In genomic region chr8:9977573-9978314, GRCm38 (mm10) we compare ENCODE assay signal across 7 mouse cellular contexts. TPM values are rescaled to one million over a fixed set of nuclear protein-coding genes. Genes with fewer than 3 reads are reported as not detected.
A peak's percentile ranks its signal among the peaks of the same experiment; 100 is the strongest.
DNase-seq lines count a peak whose midpoint lies in the region; ATAC-seq lines count a peak whose summit lies in the region.

Gene Lig4, minus strand, starts transcription at chr8:9977686.
Gene Abhd13, plus strand, starts transcription at chr8:9977707.

- H3K4me1 ChIP-seq in intestine, embryonic 16.5 days (ENCODE audit: control insufficient read depth, insufficient read depth, low read length), result peaks cover 23% of the 10 kb centered on the region
- peaks cover 19% of the 10 kb centered on the region for H3K4me1 ChIP-seq in midbrain, embryonic 11.5 days (ENCODE audit: control insufficient read depth, insufficient read depth, low read length)

- peak within 1 kb of the TSS; percentile 88 for H3K27ac ChIP-seq in intestine, embryonic 16.5 days (ENCODE audit: low read length)
- peak within 1 kb of the TSS; percentile 75 for H3K27ac ChIP-seq in midbrain, embryonic 11.5 days (ENCODE audit: low read depth, low read length)

- intact Hi-C loops in left cerebral cortex, postnatal 36 days (cut with DNase I), result loop anchor here (2.0 to 5.0 kb wide), 3 partner anchors 27 to 425 kb away; no protein-coding TSS in a partner anchor

- peak; percentile 97 for DNase-seq in adrenal gland, adult 8-10 months
- DNase-seq in embryo, embryonic 9.5 days (ENCODE audit: extremely low spot score), result peak; percentile 97
- peak; percentile 98 to 99 for DNase-seq in gastrocnemius, postnatal 4 days (ENCODE audit: low spot score in 2 of 2)
- DNase-seq in left cerebral cortex, postnatal 36 days (ENCODE audit: low spot score in 2 of 2), result peak; percentile 100
- DNase-seq in midbrain, embryonic 11.5 days (ENCODE audit: low spot score, missing footprints), result peak; percentile 100
- DNase-seq in skeletal muscle tissue, adult 2 months (ENCODE audit: low read depth, low spot score), result peak; percentile 98

- peak within 1 kb of the TSS; percentile 91 for H3K4me3 ChIP-seq in intestine, embryonic 16.5 days (ENCODE audit: low read length)
- peak within 1 kb of the TSS; percentile 91 for H3K4me3 ChIP-seq in midbrain, embryonic 11.5 days (ENCODE audit: low read depth, low read length)

- WGBS in intestine, embryonic 16.5 days, result 1% methylated on average over 68 of the region's 68 CpGs
- under 1% methylated on average over 67 of the region's 68 CpGs for WGBS in midbrain, embryonic 11.5 days

- peak; percentile 70 for ATAC-seq in intestine, embryonic 16.5 days
- peak; percentile 63 for ATAC-seq in midbrain, embryonic 11.5 days (ENCODE audit: low FRiP score)

- H3K27me3 ChIP-seq in intestine, embryonic 16.5 days (replicated peaks; ENCODE audit: control insufficient read depth, insufficient read depth, low read length), result no peaks in the 10 kb centered on the region
- no peaks in the 10 kb centered on the region for H3K27me3 ChIP-seq in midbrain, embryonic 11.5 days (ENCODE audit: control insufficient read depth, insufficient read depth, low read length)

- no peaks in the 10 kb centered on the region for H3K36me3 ChIP-seq in intestine, embryonic 16.5 days (ENCODE audit: control insufficient read depth, insufficient read depth, low read length)
- H3K36me3 ChIP-seq in midbrain, embryonic 11.5 days (ENCODE audit: control insufficient read depth, insufficient read depth, low read length), result peaks cover 3% of the 10 kb centered on the region; the same call in 1 of the 2 replicates

- no peaks in the 10 kb centered on the region for H3K9me3 ChIP-seq in intestine, embryonic 16.5 days (ENCODE audit: control insufficient read depth, low read length)
- no peaks in the 10 kb centered on the region for H3K9me3 ChIP-seq in midbrain, embryonic 11.5 days (ENCODE audit: control insufficient read depth, low read length)

- peak within 1 kb of the TSS; percentile 93 for H3K9ac ChIP-seq in intestine, embryonic 16.5 days (ENCODE audit: low read depth, low read length)
- peak within 1 kb of the TSS; percentile 92 for H3K9ac ChIP-seq in midbrain, embryonic 11.5 days (ENCODE audit: low read length)

- H3K4me2 ChIP-seq in intestine, embryonic 16.5 days (ENCODE audit: low read depth, low read length), result peak within 1 kb of the TSS; percentile 59
- H3K4me2 ChIP-seq in midbrain, embryonic 11.5 days, result peak within 1 kb of the TSS; percentile 65

RNA-seq across cellular contexts. Expression of gene Lig4, which starts in this region (rescaled TPM):
- total RNA-seq in adrenal gland, adult 8-10 months (2022), result 1 to 10 TPM; 7.1 to 9.8 (median 8.5) TPM
- 1 to 10 TPM; 3.3 to 5.0 TPM for total RNA-seq in gastrocnemius, postnatal 4 days (2021)
- polyA plus RNA-seq in intestine, embryonic 16.5 days (2015; fragmentation: Nextera tagmentation; extraction: Ambion mirVana), result 3.7 TPM in 2 replicates
- 1 to 10 TPM; 9.9 to 10.0 TPM for total RNA-seq in left cerebral cortex, postnatal 36 days (2021)
- 10.3 and 11.2 TPM in 2 replicates for polyA plus RNA-seq in midbrain, embryonic 11.5 days (2014; fragmentation: Nextera tagmentation; extraction: Ambion mirVana)

RNA-seq across cellular contexts. Expression of gene Abhd13, which starts in this region (rescaled TPM):
- 10 to 100 TPM; 20.3 to 23.0 (median 21.6) TPM for total RNA-seq in adrenal gland, adult 8-10 months (2022)
- 10 to 100 TPM; 13.8 to 15.4 TPM for total RNA-seq in gastrocnemius, postnatal 4 days (2021)
- polyA plus RNA-seq in intestine, embryonic 16.5 days (2015; fragmentation: Nextera tagmentation; extraction: Ambion mirVana), result 12.8 and 14.4 TPM in 2 replicates
- 10 to 100 TPM; 28.1 to 29.0 TPM for total RNA-seq in left cerebral cortex, postnatal 36 days (2021)
- 22.8 and 22.9 TPM in 2 replicates for polyA plus RNA-seq in midbrain, embryonic 11.5 days (2014; fragmentation: Nextera tagmentation; extraction: Ambion mirVana)

Comparison
In these comparisons a context has a peak if more than half of its experiments do, and no peak if none do; other contexts are left out.
1. Peak in every context shown above with its lines: DNase-seq, ATAC-seq, H3K4me3 ChIP-seq and H3K27ac ChIP-seq.